Mouse (Mus musculus) midbrain, embryonic 12.5 days (tissue): ENCODE measurements around the gene 2410004B18Rik. TPM values are rescaled to one million over a fixed set of nuclear protein-coding genes. Genes with fewer than 3 reads are reported as not detected.

Experiments
- ATAC-seq: fragments of 200-750 bp; cut with Nextera tagmentation; 2 replicates; pipeline ENCODE4 v1.8.0; 2017; ENCODE audit warnings: low read depth, moderate TSS enrichment, moderate library complexity; ENCODE audit not compliant: low FRiP score
- H3K27ac ChIP-seq: fragments of 300-500 bp; sonication (generic); replicated peaks from 2 replicates; pipeline ENCODE4 v1.5.1; 2016; ENCODE audit warnings: mild to moderate bottlenecking
- H3K27me3 ChIP-seq: fragments of 300-500 bp; sonication (generic); 2 replicates; pipeline ENCODE4 v1.6.1; 2016; ENCODE audit warnings: mild to moderate bottlenecking
- H3K36me3 ChIP-seq: fragments of 300-500 bp; sonication (generic); 2 replicates; pipeline ENCODE4 v1.6.1; 2016
- H3K4me1 ChIP-seq: fragments of 300-500 bp; sonication (generic); 2 replicates; pipeline ENCODE4 v1.6.1; 2016
- H3K4me2 ChIP-seq: fragments of 300-500 bp; sonication (generic); replicated peaks from 2 replicates; pipeline ENCODE4 v1.6.1; 2016; ENCODE audit warnings: mild to moderate bottlenecking, moderate library complexity
- H3K4me3 ChIP-seq: fragments of 300-500 bp; sonication (generic); 2 replicates; pipeline ENCODE4 v1.5.1; 2016; ENCODE audit warnings: mild to moderate bottlenecking
- H3K9ac ChIP-seq: fragments of 300-500 bp; sonication (generic); replicated peaks from 2 replicates; pipeline ENCODE4 v1.6.1; 2016; ENCODE audit warnings: mild to moderate bottlenecking, moderate library complexity
- H3K9me3 ChIP-seq: fragments of 300-500 bp; sonication (generic); 2 replicates; pipeline ENCODE4 v1.6.1; 2016; ENCODE audit warnings: mild to moderate bottlenecking
- WGBS: fragments of 180-500 bp; shearing (Covaris S2); methylation state at CpG from one replicate; pipeline ENCODE4 v1.1.7; 2016; 5-methylcytosine and 5-hydroxymethylcytosine counted together
- polyA plus RNA-seq: library from polyadenylated mRNA; unstranded; fragments of >200 nt; fragmentation: Nextera tagmentation; extraction: Ambion mirVana; gene quantifications from 2 replicates; pipeline ENCODE4 v1.2.1, GENCODE M21; 2016

2410004B18Rik gene
- polyA plus RNA-seq, 1 experiment from 2014 or later = 58.8 TPM

GRCm38 (mm10) chr3:145938405-145939349, 863 bp downstream of the 2410004B18Rik start:
- Histone ChIP-seq H3K4me1 (peaks cover 21% of the 10 kb centered on the region), H3K9me3 (no peaks in the 10 kb centered on the region), H3K27me3 (no peaks in the 10 kb centered on the region), H3K9ac (peak overlapping the region; percentile 93), H3K4me3 (peak overlapping the region; percentile 93), H3K36me3 (peaks cover 19% of the 10 kb centered on the region), H3K4me2 (peak overlapping the region; percentile 66), H3K27ac (peak overlapping the region; percentile 73)
- ATAC-seq = peak; percentile 8; the same call in 1 of the 2 replicates
- WGBS = 20% methylated on average over 50 of the region's 50 CpGs

- Histone ChIP-seq H3K4me2 (peak overlapping the region; percentile 66), H3K9ac (peak overlapping the region; percentile 39; the same call in 1 of the 2 replicates)
These were observed 1.6 kb downstream of the 2410004B18Rik start for GRCm38 (mm10) chr3:145939402-145939801.

GRCm38 (mm10) chr3:145939971-145940370, 2.2 kb downstream of the 2410004B18Rik start:
- Histone ChIP-seq H3K27ac (no peak overlapping the region), H3K9ac (peak overlapping the region; percentile 39; the same call in 1 of the 2 replicates), H3K27me3 (no peaks in the 10 kb centered on the region), H3K9me3 (no peaks in the 10 kb centered on the region), H3K4me1 (peaks cover 21% of the 10 kb centered on the region), H3K36me3 (peaks cover 32% of the 10 kb centered on the region), H3K4me2 (peak overlapping the region; percentile 66; the same call in 1 of the 2 replicates), H3K4me3 (no peak overlapping the region)
- ATAC-seq = no peak
- WGBS = 83% methylated on average over 4 of the region's 4 CpGs

More at GRCm38 (mm10) chr3:145939402-145939801, 1.6 kb downstream of the 2410004B18Rik start:
- Histone ChIP-seq H3K27me3 (no peaks in the 10 kb centered on the region), H3K36me3 (peaks cover 26% of the 10 kb centered on the region), H3K4me1 (peaks cover 21% of the 10 kb centered on the region), H3K9me3 (no peaks in the 10 kb centered on the region), H3K27ac (no peak overlapping the region), H3K4me3 (peak overlapping the region; percentile 93; the same call in 1 of the 2 replicates)
- WGBS = 83% methylated on average over 12 of the region's 12 CpGs
- ATAC-seq = no peak

- no peak for ATAC-seq
- Histone ChIP-seq H3K27ac (no peak overlapping the region), H3K36me3 (peaks cover 37% of the 10 kb centered on the region), H3K4me3 (no peak overlapping the region), H3K4me1 (peaks cover 23% of the 10 kb centered on the region), H3K4me2 (no peak overlapping the region), H3K9ac (no peak overlapping the region), H3K27me3 (no peaks in the 10 kb centered on the region), H3K9me3 (no peaks in the 10 kb centered on the region)
- WGBS = 19% methylated on average over 3 of the region's 3 CpGs
These were observed 4.2 kb downstream of the 2410004B18Rik start for GRCm38 (mm10) chr3:145941971-145942370.

- H3K36me3 ChIP-seq = peaks cover 37% of the 10 kb centered on the region
- H3K4me2 ChIP-seq = no peak overlapping the region
- peaks cover 13% of the 10 kb centered on the region for H3K4me1 ChIP-seq
- H3K27ac ChIP-seq = no peak overlapping the region
- H3K9ac ChIP-seq = no peak overlapping the region
- no peaks in the 10 kb centered on the region for H3K9me3 ChIP-seq
- WGBS = 90% methylated on average over 7 of the region's 7 CpGs
- H3K4me3 ChIP-seq = no peak overlapping the region
- ATAC-seq = no peak
- 0 out of 2 replicates have a peak, but pooled peaks cover 3% of the 10 kb centered on the region for H3K27me3 ChIP-seq
These were observed 6.5 kb downstream of the 2410004B18Rik start for GRCm38 (mm10) chr3:145944348-145944747.

- 0 out of 2 replicates have a peak, but pooled peaks cover 3% of the 10 kb centered on the region for H3K27me3 ChIP-seq
- H3K4me2 ChIP-seq = no peak overlapping the region
- 83% methylated on average over 3 of the region's 3 CpGs for WGBS
- peaks cover 27% of the 10 kb centered on the region for H3K36me3 ChIP-seq
- ATAC-seq = no peak
- H3K27ac ChIP-seq = no peak overlapping the region
- peaks cover 12% of the 10 kb centered on the region for H3K4me1 ChIP-seq
- no peak overlapping the region for H3K9ac ChIP-seq
- no peak overlapping the region for H3K4me3 ChIP-seq
- H3K9me3 ChIP-seq = no peaks in the 10 kb centered on the region
These were observed 8.1 kb downstream of the 2410004B18Rik start for GRCm38 (mm10) chr3:145945904-145946303.

GRCm38 (mm10) chr3:145946654-145947053, 8.8 kb downstream of the 2410004B18Rik start:
- no peak overlapping the region for H3K27ac ChIP-seq
- H3K36me3 ChIP-seq = peaks cover 25% of the 10 kb centered on the region
- no peak overlapping the region for H3K4me3 ChIP-seq
- no peak overlapping the region for H3K4me2 ChIP-seq
- H3K4me1 ChIP-seq = peaks cover 12% of the 10 kb centered on the region
- H3K27me3 ChIP-seq = 0 out of 2 replicates have a peak, but pooled peaks cover 3% of the 10 kb centered on the region
- no peaks in the 10 kb centered on the region for H3K9me3 ChIP-seq
- ATAC-seq = no peak
- H3K9ac ChIP-seq = no peak overlapping the region
- 71% methylated on average over 2 of the region's 2 CpGs for WGBS

GRCm38 (mm10) chr3:145947539-145948204, 9.9 kb downstream of the 2410004B18Rik start:
- WGBS = 53% methylated on average over 6 of the region's 6 CpGs
- ATAC-seq = no peak

GRCm38 (mm10) chr3:145950034-145950814, 12.4 kb downstream of the 2410004B18Rik start:
- Histone ChIP-seq H3K9ac (no peak overlapping the region), H3K27ac (no peak overlapping the region), H3K27me3 (0 out of 2 replicates have a peak, but pooled peaks cover 3% of the 10 kb centered on the region), H3K4me3 (peak overlapping the region; percentile 19; the same call in 1 of the 2 replicates), H3K9me3 (no peaks in the 10 kb centered on the region), H3K4me1 (peaks cover 10% of the 10 kb centered on the region), H3K4me2 (peak overlapping the region; percentile 42), H3K36me3 (peaks cover 3% of the 10 kb centered on the region; the same call in 1 of the 2 replicates)
- peak; percentile 85 for ATAC-seq
- WGBS = 10% methylated on average over 15 of the region's 15 CpGs

More at GRCm38 (mm10) chr3:145947539-145948204, 9.9 kb downstream of the 2410004B18Rik start:
- no peak overlapping the region for H3K4me3 ChIP-seq
- peaks cover 12% of the 10 kb centered on the region for H3K4me1 ChIP-seq
- H3K27me3 ChIP-seq = 0 out of 2 replicates have a peak, but pooled peaks cover 3% of the 10 kb centered on the region
- H3K36me3 ChIP-seq = peaks cover 25% of the 10 kb centered on the region
- H3K9ac ChIP-seq = no peak overlapping the region
- H3K4me2 ChIP-seq = no peak overlapping the region
- H3K27ac ChIP-seq = no peak overlapping the region
- H3K9me3 ChIP-seq = no peaks in the 10 kb centered on the region

- 0 out of 2 replicates have a peak, but pooled peaks cover 3% of the 10 kb centered on the region for H3K27me3 ChIP-seq
- no peaks in the 10 kb centered on the region for H3K36me3 ChIP-seq
- H3K9me3 ChIP-seq = no peaks in the 10 kb centered on the region
- H3K27ac ChIP-seq = no peak overlapping the region
- H3K4me2 ChIP-seq = peak overlapping the region; percentile 42; the same call in 1 of the 2 replicates
- peaks cover 10% of the 10 kb centered on the region for H3K4me1 ChIP-seq
- H3K9ac ChIP-seq = no peak overlapping the region
- 53% methylated on average over 5 of the region's 5 CpGs for WGBS
- no peak for ATAC-seq
- H3K4me3 ChIP-seq = no peak overlapping the region
These were observed 13.0 kb downstream of the 2410004B18Rik start for GRCm38 (mm10) chr3:145950815-145951130.
